Mouse (Mus musculus): ENCODE data around the gene Mgam.
"Not testable (repeated sequence)": the region's sequence is repeated elsewhere in the genome, so short reads cannot be mapped to it uniquely, and the experiment has no call there.

Gene Mgam

DNA sequence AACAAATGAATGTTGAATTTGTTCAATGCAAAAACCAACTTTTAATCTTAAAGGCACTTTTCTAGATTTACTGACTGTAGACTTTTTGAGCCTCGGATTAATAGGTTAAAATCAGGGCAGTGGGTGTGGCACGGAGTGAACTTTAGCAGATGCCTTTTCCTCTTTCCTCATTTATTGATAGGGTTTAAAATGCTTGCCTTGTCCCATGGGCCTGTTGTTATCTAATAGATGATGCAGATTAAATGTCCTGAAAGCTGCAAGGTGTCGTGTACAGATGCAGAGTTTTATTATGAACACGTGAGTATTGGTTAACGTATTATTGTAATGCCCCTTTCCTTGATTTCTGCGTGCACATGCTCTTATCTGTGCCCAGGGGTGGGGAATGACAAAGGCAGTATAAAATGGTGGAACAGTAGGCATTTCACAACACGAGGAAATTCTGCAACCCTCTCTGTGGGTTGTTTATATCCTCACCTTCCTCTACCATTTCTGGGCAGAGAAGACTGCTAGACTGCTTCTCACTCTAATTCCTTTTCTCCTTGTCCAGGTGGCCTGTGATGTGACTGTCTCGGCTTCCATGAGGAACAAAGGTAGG, at the start of gene Mgam:
Mgam (plus strand) TSS at position 426 of the 595 bp plus-strand sequence.
- in situ Hi-C loops (cut with MboI, MseI) = no loop called here

DNA sequence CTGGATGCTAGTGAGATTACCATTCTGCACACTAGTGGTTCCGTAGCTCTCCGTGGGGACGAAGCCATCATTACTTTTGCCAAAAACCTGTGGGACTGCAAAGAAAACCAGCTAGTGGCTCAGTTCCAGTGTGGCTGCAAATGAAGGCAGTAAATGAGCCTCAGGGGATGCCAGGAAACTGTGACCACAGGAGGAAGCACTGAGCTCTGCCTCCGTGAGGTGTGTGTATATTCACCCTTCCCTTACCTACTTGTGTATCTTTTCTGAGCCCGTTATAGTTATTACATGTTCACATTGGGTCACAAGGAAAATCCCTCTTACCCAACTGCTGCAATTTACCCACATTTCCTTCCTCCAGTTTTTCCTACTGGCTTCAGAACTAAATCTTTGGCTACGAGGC, 44.3 kb upstream of the Mgam start:
- in situ Hi-C loops (cut with MboI, MseI) = no loop called here

DNA sequence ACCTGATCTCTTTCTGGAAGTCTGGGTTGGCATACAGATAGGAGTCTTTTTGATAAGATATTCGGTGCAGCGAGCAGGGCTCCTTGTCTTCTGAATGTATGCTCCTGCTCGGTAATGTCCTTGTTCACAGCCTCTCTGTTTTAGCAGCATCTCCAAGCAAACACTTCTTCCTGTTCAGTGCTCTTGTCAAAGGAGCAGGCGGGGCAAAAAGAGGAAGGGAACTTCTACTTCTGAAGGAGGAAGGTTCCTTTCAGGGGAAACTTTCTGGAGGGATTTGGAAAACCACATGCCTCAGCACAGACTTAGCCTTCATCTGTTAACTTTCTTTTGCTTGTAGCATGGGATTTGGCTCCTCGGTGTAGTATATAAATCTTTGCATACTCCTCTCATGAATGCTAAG, 43.0 kb upstream of the Mgam start, which contains the start of gene Clec5a:
Clec5a (minus strand) TSS at position 177 of the 400 bp plus-strand sequence.
- in situ Hi-C loops (cut with MboI, MseI) = no loop called here

DNA sequence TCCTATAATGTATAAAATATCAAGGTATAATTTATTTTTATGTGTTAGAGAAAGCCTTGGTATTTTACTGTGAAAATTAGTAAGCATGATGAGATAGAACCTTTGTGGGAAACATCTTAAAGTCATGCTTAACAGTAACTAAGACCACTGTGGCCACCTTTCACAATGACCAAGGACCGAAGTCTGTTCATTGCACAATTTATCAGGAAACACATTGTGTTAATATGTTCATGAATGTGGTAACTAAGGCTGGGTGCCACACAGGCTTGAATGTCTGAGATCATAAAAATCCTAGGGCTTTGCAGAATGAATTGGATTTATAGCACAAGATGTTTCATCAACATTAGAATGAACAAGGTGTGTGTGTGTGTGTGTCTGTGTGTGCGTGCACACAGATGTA, 40.3 kb upstream of the Mgam start:
- in situ Hi-C loops (cut with MboI, MseI) = no loop called here

DNA sequence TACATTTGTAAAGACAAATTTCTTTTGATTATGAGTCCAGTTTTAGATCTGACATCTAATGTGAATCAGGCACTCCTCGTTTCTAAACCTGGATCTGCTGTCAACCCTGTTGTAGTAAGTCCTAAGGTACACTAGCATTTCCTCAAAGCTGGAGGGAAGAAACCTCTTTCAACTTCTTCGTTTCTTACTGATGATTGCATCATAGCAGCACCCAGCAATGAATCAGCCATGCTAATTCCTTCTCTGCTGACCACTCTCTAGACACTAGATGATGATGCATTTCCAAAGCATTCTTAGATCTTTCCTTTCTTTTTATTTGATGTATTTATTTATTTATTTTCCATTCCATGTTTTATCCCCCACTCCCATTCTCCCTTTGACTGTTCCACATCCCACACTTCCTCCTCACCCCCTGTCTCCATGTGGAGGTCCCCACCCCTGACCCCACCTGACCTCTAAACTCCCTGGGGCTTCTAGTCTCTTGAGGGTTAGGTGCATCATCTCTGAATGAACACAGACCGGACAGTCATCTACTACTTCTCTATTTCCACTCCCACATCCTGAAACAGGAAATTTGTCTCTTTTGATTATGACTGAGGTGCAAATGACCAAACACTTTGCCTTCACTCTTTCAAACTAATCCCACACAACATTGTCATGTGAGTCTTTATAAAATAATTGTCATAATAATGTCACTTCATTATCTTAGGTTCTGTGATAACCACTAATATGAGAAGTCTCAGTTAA, 33.7 kb upstream of the Mgam start:
- in situ Hi-C loops (cut with MboI, MseI) = no loop called here

DNA sequence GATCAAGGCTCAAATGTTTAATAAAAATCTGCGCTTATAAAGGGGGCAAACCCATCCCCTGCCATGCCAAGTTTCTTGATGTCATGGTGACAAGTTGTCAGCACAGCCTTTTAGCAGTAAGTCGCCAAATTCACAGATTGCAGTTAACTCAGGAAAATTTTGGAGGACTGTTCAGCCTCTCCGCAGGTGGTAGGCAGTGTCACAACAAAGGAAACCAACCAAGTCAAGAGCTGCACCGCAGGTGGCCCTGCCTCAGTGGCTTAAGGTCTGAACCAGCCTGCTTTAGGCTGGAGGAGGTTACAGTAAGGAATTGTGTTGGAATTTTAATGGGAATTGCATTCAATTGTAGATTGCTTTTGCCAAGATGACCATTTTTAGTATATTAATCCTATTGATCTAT, 30.1 kb upstream of the Mgam start:
- in situ Hi-C loops (cut with MboI, MseI) = not testable (repeated sequence)

DNA sequence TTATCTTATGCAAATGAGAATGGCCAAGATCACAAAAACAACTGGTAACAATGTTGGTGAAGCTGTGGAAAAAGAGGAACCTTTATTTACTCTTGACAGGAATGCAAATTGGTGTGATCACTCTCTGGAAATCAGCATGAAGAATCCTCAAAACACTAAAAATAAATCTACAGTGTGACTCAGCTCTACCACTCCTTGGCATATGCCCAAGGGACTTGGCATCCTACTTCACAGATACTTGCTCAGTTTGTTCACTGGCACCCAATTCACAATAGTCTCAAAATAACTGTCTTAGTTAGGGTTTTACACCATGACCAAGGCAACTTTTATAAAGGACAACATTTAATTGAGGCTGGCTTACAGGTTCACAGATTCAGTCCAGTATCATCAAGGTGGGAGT, 21.2 kb upstream of the Mgam start:
- in situ Hi-C loops (cut with MboI, MseI) = no loop called here

DNA sequence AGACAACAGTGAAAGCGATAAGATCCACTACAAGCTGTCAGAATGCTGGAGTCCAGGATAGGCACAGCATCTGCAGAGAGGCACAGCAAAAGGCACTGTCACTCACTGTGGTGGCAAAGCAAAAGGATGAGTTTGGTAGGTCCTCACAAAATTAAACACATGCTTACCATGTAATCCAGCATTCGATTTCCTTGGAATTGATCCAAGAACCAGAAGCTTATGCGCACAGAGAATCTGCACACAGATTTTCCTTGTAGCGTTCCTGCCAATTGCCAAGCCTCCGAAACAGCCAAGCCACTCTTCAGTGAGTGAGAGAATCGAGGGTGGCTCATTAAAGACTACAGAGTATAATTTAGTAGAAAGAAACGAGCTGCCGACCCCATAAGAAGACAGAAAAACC, 18.4 kb upstream of the Mgam start:
- in situ Hi-C loops (cut with MboI, MseI) = no loop called here

DNA sequence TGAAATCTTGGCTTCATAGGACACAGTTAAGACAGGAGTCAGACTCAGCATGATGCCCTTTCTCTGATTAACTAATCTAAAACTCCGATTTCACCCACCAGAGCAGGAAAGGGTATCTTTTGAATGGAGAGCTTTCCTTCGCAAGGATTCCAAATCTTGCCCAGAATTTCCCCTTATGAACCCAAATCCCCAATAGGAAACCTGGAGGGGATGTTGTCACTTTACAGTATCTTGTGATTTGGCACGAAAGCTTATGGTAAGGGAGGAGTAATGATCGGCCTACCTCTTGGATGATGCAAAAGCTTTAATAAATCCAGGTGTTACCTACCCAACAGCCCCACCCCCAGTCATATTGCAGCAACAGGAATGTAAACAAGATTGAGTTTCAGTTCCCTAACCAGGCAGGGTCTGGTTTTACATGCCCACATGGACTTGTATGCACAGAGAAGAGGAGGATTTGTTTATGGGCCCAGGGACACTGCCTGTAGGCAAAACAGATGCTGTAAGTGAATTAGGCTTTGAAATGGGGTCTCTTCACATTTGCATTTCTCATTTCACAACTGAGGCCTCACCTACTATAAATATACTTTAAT, 15.3 kb upstream of the Mgam start, which contains the start of gene Tas2r138:
Tas2r138 (minus strand) TSS at position 51 of the 593 bp plus-strand sequence.
- in situ Hi-C loops (cut with MboI, MseI) = no loop called here

DNA sequence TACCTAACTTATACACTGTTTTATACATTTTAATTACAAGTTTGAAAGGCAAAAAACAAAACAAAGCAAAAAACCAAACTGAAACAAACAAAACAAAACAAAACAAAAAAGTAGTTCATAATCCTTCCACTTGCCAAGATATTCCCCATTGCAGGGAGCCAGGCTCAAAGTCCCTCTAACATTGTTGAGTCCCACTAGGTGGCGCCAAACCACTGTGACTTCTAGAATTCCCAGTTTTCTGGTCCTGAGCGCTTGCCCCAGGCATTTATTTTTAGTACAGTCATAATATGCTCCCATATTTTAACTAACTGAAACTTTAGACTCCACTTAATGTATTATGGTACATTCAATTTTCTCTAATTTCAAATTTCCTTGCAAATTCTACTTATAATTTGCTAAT, 10.7 kb upstream of the Mgam start:
- in situ Hi-C loops (cut with MboI, MseI) = no loop called here

DNA sequence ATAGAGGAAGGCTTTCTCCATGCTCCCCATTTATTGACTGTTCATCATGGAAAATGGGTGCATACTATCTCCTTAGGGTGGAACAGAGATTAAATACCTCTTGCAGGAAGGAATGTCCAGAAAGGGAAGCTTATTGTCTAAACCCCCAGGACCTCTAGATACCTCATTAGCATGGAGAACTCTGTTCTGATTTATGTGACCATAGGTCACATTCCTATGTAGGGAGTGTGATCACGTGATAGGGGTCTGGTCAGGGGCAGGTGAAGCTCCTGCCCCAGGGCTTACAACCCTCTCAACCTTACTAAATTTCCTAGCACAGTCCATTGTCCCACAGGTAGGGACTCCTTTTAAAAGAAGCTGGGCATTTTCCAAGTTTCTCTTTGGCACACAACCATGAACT, 2.5 kb upstream of the Mgam start:
- in situ Hi-C loops (cut with MboI, MseI) = no loop called here

DNA sequence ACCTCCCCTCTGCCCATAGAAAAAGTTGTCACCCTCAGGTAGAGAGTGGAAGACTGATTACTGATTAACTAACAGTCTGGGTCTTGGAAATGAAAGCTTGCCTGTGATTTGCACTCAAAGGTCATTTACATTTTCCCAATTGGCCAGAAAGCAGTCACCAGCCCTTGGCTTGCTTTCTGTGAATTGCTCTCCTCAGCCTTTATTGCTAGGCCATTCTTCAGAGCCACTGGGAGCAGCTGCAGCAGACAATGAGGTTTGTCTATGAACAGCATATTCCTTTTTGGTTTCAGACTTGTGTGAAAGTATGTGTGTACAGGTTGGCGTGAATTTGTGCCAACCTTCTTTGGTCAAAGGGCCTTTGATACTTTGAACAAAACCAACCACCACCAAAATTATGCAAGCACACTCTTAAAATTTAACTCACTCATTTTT, 6.0 kb downstream of the Mgam start:
- in situ Hi-C loops (cut with MboI, MseI) = no loop called here

DNA sequence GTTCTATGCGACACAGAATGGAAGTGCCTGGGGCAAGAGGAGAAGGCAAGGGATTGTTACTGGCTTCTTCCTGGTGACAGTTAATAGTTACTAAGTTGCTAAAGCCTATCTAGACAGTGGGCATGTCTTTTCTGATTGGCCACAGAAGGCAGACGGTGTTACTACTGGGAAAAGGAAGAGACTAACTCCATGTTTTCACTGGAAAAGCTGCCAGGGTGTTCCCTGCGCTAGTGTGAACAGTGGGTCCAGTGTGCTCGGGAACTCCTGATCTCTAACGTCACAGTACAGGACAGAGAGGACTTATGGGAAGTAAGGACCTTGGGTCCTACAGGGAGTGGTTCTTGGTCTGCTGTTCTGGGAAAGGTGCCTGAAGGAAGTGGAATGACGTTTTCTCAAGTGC, 6.9 kb downstream of the Mgam start:
- in situ Hi-C loops (cut with MboI, MseI) = no loop called here

DNA sequence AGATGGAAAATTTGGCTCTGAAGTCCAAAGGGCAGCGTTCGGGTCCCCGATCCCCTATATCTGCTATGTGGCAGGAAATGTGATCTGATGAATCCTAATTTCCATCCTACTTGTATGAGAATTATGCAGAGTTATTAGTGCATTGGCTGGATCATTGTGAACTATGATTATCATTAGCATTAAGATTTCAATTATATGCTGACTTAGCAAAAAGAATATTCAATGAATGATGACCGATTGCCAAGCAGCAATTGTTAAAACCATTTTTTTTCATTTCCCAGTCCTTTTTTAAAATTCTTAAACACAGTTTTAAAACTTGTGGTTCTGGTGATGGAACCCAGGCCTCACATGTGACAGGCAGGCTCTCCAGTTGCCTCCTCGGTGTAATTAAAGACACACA, 9.1 kb downstream of the Mgam start:
- in situ Hi-C loops (cut with MboI, MseI) = no loop called here

DNA sequence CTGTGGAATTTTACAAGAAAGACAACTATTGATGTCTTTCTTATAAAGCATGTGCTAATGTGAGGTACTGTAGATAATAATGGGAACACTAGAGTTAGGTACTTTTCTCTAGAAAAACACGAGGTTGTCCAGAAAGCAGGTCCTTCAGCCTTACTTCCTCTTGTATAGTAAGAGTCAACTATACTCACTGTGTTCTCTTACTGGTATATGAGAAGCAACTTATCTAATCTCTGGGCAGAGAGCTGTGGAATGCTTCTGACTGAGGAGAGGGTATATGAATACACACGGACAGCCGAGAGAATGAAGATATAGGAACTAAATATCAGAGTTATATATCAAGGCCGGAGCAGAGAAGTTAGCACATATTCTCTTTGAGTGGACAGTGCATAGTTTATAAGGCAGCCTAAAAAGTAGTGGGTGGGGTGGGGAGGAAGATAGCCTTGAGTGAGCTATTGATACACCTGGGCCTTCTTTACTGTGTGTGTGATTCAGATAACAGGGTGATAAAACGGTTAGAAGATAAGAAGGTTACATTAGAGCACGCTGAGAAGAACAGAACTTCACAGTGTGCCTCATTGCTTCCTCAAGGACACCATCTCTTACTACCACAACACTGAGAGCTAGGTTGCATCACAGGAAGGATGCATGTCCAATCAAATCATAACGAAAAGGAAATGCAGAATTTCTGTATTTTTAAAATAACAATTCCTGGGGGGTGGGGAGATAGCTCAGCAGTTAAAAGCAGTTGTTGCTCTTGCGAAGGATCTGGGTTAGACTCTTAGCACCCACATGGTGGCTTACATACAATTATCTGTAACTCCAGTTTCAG, 12.3 kb downstream of the Mgam start:
- in situ Hi-C loops (cut with MboI, MseI) = no loop called here

DNA sequence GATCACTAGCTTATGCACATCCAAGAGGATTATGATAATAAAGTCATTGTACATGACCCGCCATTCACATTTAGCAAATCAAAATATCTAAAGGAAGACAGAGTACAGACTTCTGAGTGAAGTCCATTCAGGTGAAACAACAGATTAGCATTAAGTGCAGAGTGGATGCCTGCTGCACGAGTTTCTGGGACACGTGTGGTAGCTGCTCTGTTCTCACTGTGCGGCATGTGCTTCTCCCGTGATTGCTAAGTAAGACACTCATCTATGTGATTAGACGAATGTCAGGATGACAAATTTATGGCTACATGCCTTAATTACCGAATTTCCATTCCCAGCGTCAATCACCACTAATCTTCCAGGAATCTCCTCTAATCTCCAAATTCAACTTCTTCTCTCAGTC, 17.1 kb downstream of the Mgam start:
- in situ Hi-C loops (cut with MboI, MseI) = no loop called here

DNA sequence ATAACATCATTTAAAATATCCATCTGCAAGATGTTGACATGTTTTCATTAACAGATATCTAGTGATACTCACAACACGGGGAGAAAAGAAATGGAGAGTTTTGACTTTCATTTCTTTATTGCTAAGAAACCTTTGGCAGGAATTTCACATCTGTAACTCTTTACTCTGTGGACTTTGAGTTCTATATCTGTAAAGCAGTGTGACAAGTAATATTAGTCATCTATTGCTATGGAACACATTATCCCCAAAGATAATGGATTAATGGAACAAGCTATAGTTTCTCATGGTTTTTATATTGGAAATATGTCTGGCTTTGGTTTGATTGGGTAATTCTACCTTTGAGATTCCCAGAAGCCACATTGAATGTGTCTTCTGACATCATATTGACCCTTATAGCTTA, 22.3 kb downstream of the Mgam start:
- in situ Hi-C loops (cut with MboI, MseI) = no loop called here

DNA sequence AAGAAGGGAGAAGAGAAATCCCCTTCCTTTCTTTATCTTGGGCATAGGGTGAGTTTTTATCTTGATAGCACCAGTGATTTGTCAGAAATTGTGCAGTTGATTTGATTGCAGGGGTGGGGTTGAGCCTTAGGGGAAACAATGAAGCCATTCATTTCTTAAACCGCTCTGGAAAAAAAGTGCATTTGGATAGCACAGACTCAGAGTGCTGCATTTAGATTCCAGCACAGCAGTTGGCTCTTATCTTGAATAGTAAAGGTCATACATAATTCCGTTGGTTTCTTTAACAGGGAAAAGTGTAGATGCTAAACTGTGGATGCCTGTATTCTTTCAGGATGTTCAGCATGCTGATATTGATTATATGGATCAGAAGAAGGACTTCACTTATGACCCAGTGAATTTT, 32.3 kb downstream of the Mgam start:
- in situ Hi-C loops (cut with MboI, MseI) = no loop called here

DNA sequence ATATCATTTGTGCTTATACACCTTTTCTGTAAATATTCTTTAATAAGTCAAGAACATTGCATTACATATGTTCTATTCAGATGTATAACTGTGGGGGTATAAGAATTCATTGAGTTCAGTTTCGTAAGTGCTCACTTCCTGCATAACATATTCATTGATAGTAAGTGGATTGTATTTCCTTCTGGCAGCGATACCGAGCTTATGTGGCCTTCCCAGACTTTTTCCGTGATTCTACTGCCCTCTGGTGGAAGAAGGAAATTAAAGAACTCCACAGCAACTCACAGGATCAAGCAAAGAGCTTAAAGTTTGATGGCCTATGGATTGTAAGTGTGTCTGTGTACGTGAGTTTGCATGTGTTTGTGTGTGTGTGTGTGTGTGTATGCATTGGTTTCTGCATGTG, 60.5 kb downstream of the Mgam start:
- in situ Hi-C loops (cut with MboI, MseI) = no loop called here

DNA sequence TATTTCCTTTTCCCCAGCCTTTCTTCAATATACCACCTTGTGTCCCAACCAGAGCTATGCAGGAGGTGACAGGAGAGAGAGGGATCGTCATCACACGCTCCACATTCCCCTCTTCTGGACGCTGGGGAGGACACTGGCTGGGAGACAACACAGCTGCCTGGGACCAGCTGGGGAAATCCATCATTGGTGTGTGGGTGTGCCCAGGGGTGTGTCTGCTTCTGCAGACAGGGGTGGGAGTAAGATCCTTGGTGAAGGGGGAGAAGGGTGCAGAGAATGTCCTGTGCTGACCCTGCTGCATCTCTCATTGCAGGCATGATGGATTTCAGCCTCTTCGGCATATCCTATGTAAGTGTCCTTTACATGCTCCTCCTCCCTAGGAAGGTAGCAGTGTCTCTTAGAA, 63.4 kb downstream of the Mgam start:
- in situ Hi-C loops (cut with MboI, MseI) = not testable (repeated sequence)

DNA sequence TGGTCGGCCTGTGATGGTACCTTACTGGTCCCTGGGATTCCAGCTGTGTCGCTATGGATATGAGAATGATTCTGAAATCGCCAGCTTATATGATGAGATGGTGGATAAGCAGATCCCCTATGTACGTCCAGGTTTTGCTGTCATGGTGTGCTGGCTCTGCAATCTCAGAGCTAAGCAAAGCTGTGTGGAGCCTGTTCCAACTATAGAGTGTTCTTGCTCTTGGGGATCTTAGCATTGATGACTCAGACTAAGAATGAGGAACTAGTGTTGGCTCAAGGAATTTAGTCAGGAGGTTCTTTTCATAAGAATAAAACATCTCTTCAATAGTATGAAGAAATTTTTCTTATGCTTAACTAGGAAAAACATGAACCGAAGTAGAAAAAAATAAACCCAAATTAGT, 84.9 kb downstream of the Mgam start:
- in situ Hi-C loops (cut with MboI, MseI) = not testable (repeated sequence)

DNA sequence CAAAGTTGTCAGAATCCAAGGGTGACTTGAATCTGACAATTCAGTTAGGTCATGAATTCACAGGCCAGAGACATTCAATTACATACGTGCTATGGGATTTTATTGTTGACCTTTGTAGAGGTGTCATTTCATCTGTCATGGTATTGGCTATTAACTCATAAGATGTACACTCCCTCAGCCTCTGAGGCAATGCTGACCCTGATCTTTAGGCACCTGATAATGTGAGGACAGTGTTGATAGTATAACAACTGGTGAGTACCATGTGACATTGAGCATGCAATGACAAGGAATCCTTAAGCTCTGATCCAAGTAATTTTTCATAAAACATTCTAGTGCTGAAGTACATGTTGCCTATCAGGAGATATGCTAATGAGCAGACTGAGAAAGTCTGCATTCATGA, 87.1 kb downstream of the Mgam start:
- in situ Hi-C loops (cut with MboI, MseI) = no loop called here
